Mouse (Mus musculus) heart, embryonic 12.5 days (tissue): ENCODE results near the gene Kmt2c. TPM values are rescaled to one million over a fixed set of nuclear protein-coding genes. Genes with fewer than 3 reads are reported as not detected.

Experiments
- ATAC-seq: fragments of 200-750 bp; cut with Nextera tagmentation; 2 replicates; pipeline ENCODE4 v1.8.0; 2017; ENCODE audit warnings: moderate TSS enrichment, moderate library complexity; ENCODE audit not compliant: insufficient number of reproducible peaks, low FRiP score
- H3K27ac ChIP-seq: fragments of 300-500 bp; sonication (generic); 2 replicates; pipeline ENCODE4 v1.5.1; 2016; ENCODE audit warnings: mild to moderate bottlenecking, moderate library complexity; ENCODE audit not compliant: poor library complexity, severe bottlenecking
- H3K27me3 ChIP-seq: fragments of 300-500 bp; sonication (generic); replicated peaks from 2 replicates; pipeline ENCODE4 v1.6.1; 2016; ENCODE audit warnings: mild to moderate bottlenecking, moderate library complexity
- H3K36me3 ChIP-seq: fragments of 300-500 bp; sonication (generic); 2 replicates; pipeline ENCODE4 v1.6.1; 2016; ENCODE audit warnings: mild to moderate bottlenecking, moderate library complexity
- H3K4me1 ChIP-seq: fragments of 300-500 bp; sonication (generic); replicated peaks from 2 replicates; pipeline ENCODE4 v1.6.1; 2016; ENCODE audit warnings: mild to moderate bottlenecking
- H3K4me2 ChIP-seq: fragments of 300-500 bp; sonication (generic); 2 replicates; pipeline ENCODE4 v1.6.1; 2016; ENCODE audit warnings: mild to moderate bottlenecking, moderate library complexity
- H3K4me3 ChIP-seq: fragments of 300-500 bp; sonication (generic); 2 replicates; pipeline ENCODE4 v1.5.1; 2016; ENCODE audit warnings: mild to moderate bottlenecking
- H3K9ac ChIP-seq: fragments of 300-500 bp; sonication (generic); 2 replicates; pipeline ENCODE4 v1.6.1; 2016; ENCODE audit warnings: mild to moderate bottlenecking, moderate library complexity
- H3K9me3 ChIP-seq: fragments of 300-500 bp; sonication (generic); replicated peaks from 2 replicates; pipeline ENCODE4 v1.6.1; 2016; ENCODE audit warnings: mild to moderate bottlenecking, moderate library complexity
- WGBS: fragments of 180-500 bp; shearing (Covaris S2); methylation state at CpG from one replicate; pipeline ENCODE4 v1.1.7; 2016; 5-methylcytosine and 5-hydroxymethylcytosine counted together
- polyA plus RNA-seq: library from polyadenylated mRNA; unstranded; fragments of >200 nt; fragmentation: Nextera tagmentation; extraction: Ambion mirVana; gene quantifications from 2 replicates; pipeline ENCODE4 v1.2.1, GENCODE M21; 2016

The Kmt2c gene
- polyA plus RNA-seq, 1 experiment from 2014 or later: 12.3 TPM

GRCm38 (mm10) chr5:25222752-25223702, 275.6 kb downstream of the Kmt2c start, which contains the start of gene E130116L18Rik:
Gene E130116L18Rik, minus strand, starts transcription at chr5:25223153.
- 4% methylated on average over 72 of the region's 72 CpGs for WGBS
- peak within 1 kb of the TSS; percentile 95 for H3K9ac ChIP-seq
- H3K9me3 ChIP-seq: no peaks in the 10 kb centered on the region

More at GRCm38 (mm10) chr5:25222752-25223702, 275.6 kb downstream of the Kmt2c start, which contains the start of gene E130116L18Rik:
- H3K36me3 ChIP-seq: no peaks in the 10 kb centered on the region
- peaks cover 6% of the 10 kb centered on the region for H3K4me1 ChIP-seq
- ATAC-seq: peak; percentile 89
- H3K27ac ChIP-seq: peak within 1 kb of the TSS; percentile 89
- peak within 1 kb of the TSS; percentile 79 for H3K4me3 ChIP-seq
- peak within 1 kb of the TSS; percentile 72 for H3K4me2 ChIP-seq
- no peaks in the 10 kb centered on the region for H3K27me3 ChIP-seq

Other genes with a start within 250 kb of the Kmt2c start
- gene Cct8l1, start 17.3 kb upstream of the Kmt2c start, polyA plus RNA-seq: 0.14 TPM in 1 of 2 replicates, not detected in the other
- gene Xrcc2, start 207.0 kb upstream of the Kmt2c start, polyA plus RNA-seq: 9.2 and 10.0 TPM in 2 replicates